Mouse (Mus musculus): ENCODE measurements around the gene Wap.

The Wap gene

DNA sequence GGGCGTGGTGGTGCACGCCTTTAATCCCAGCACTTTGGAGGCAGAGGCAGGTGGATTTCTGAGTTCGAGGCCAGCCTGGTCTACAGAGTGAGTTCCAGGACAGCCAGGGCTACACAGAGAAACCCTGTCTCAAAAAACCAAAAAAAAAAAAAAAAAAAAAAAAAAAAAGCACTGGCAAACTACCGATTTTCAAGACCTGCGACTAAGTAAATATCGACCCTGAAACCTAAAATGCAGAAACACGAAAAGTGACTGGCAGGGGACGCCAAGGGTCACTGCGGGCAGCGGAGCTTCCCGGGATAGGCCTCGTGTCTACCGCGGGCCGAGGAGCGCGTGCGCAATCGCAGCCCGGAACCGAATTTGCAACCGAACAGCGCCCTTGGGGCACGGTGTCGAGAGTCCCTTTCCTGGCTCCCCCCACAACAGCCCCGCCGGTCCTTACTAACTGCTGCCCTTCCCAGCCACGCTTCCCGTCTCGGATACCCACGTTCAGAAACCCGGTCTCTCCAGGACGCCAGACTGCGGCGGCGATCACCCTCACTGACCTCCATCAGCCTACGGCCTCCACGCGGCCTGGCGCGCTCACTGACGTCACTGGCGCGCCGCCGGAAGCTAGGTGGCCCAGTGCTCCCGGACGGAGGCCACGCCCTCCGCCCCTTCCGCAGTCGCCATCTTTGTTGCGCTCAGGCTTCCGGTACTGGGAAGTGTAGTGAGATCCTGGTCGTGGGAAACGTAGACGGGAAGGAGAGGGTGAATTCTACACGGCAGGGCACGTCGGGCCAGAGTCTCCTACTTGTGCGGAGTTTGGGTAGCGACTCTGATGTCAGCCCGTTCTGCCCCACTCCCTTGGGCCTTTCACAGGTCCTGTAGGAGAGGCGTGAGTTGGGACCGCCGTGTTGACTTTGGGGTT, 12.7 kb downstream of the Wap start, which contains the start of gene Tbrg4:
Gene Tbrg4 (minus strand): TSS at position 590 of the 910 bp plus-strand sequence.
- DNase-seq, result peak; percentile 95

DNA sequence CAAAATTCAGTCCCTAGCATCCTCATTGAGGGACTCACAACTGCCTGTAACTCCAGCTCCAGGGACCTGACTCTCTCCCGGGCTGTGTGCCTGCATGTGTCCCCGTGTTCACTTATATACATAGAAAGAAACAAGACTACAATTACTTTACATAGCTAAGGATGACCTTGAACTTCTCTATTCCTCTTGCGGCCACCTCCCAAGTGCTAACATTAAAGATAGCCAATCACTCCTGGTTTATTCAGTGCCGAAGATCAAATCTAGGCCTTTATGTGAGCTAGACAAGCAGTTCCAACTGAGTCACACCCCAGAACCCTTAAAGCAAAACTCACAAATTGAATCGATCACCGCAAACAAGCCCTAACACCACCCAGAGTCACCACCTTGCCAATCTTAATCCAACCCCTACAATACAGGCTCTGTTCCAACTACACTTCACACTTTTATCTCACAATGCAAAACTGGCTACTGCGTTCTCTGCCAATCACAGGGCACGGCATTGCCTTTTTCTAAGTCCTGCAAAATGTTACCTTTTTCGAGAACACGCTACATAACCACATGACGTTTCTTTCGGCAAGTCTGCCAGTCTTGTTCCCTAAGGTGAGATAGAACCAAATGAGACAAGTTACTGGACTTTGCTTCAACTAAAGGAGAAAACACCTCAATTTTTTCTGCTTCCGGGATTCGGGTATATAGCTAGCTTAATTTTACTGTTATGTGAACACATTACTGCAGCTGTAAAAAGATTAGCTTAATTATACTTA, 13.6 kb downstream of the Wap start:
- no peak for DNase-seq

DNA sequence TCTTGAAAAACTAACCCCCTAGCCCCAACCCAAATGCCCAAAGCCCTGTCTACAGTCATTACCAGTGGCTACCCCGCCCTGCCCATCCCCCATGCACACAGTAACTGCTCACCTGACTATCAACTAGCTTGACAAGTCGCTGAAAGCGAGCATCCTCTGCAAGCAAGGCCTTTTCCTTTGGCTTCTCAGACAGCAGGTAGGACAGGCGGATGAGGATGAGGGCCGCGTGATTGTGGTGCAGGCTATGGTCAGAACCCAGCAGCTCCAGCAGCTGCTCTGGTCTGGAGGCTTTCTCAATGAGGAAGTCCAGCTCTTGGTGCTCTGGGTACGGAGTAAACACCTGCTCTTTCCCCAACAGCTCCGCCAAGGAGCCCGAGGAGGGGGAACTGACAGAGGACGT, 14.7 kb downstream of the Wap start:
- DNase-seq, result no peak

DNA sequence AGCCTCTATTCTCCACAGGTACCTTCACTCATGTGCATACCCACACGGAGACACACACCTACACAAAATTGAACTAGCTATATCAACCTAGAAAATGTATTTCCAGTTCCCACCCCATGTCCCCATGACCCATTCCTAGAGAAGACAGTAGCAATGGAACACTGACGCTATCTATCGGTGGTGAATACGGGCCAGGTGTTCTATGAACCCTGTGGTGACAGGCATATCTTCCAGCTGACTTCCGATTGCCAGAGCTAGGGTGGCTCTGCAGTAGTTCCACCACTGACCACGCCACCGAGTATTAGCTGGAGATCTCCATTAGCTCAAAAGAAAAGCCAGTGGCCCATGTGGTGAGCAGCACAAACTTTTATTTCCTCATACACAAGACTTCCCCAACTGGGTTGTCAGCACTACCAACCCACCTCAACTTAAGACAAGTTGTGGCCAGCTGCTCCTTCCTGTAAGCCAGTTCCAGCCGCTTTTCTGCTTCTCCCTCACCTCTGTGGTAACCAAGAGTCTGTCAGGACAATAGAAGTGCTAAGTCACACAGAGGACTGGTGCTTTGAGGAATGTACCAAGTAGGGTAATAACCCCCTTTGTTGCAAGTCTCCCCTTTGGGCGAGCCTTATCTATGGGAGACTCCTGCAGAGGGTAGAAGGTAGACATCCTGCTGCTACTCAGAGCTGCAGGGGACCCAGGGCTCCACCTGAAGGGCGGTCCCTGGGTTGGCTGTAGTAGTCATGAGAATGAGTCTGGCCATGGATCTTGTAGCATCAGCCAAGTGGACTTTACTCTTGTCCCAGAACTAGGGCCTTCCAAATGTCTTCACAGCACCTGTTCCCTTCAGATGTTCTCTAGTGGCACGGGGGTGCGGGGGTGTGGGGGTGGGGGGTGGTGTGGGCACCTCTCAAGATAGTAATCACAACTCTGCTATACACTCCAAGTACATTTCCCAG, 22.9 kb downstream of the Wap start:
- DNase-seq, result no peak

DNA sequence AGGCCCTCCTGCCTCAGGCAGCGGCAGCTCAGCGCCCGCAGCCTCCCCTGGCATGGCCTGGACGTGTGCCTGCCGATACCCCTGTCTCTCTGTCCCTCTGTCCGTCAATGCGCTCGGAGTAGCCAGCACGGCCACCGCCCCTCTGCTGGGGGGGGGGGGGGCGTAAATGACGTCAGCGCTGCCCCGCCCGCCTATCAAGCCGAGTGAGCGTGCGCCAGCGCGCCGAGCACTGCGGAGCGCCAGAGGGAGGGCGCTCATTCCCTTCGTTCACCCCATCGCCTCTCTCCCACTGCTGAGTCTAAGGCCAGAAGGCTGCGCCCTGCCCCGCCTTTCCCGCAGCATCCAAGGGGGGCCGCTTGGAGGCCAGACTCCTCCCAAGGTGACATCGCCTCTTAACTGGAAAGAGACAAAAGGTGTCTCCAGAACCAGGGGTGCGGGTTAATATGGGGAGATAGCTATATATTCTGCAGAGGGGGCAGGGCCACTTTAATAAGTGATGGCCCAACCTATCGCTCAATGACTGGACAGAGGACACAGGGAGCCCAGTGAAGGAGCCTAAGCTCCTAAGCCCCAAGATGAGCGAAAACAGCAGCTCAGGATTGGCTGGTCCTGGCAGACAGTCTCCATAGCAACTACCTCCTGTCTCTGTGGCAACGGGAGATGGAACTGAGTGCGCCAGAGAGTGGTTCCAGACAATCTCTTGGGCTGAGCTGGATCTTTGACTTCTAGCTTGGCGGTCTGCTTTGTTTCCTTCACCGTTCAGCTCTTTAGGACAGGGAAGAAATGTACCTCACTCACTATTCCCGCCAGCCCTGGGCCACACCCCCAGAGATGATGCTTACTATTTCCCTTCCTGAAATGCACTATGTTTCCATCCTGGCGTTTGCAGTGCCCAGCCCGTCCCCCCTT, 32.7 kb downstream of the Wap start, which contains the start of gene Nacad:
Gene Nacad (minus strand): TSS at position 563 of the 909 bp plus-strand sequence.
- DNase-seq, result peak; percentile 93

DNA sequence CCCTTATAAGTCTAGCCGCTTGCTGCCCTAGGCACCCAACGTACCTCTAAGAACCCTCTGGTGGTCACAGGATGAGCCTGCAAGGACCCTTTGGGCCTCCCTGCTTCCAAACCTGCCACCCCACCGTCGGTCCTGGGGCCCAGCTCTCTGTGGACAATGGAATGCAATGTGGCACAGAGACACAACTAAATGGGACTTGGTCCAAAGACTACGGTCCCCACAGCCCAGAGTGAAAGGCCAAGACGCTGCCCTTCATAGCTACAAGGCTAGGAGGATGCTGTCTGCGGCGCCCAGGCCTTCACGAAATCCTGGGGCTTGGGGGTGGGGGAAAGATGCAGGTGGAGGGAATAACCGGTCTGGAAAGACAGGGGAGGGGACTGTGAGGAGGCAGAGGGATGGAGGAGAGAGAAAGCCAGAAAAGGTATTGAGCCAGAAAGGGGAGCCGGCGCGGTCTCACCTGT, 33.4 kb downstream of the Wap start:
- no peak for DNase-seq

DNA sequence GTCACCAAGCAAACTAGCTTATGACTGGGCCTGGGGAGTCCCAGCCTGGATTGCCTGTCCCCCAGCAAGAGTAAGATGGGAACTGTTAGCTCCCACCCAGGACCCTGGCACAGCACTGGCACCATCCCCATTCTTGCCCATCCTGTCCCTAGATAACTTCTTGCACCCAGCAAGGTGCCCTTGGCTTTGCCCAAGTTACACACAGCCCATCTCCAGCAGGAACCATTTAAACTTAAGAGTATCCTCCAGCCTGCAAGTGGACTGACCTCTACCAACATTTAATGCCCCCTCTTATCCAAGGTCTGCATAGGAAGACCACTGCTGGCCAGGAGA, 33.9 kb downstream of the Wap start:
- no peak for DNase-seq

DNA sequence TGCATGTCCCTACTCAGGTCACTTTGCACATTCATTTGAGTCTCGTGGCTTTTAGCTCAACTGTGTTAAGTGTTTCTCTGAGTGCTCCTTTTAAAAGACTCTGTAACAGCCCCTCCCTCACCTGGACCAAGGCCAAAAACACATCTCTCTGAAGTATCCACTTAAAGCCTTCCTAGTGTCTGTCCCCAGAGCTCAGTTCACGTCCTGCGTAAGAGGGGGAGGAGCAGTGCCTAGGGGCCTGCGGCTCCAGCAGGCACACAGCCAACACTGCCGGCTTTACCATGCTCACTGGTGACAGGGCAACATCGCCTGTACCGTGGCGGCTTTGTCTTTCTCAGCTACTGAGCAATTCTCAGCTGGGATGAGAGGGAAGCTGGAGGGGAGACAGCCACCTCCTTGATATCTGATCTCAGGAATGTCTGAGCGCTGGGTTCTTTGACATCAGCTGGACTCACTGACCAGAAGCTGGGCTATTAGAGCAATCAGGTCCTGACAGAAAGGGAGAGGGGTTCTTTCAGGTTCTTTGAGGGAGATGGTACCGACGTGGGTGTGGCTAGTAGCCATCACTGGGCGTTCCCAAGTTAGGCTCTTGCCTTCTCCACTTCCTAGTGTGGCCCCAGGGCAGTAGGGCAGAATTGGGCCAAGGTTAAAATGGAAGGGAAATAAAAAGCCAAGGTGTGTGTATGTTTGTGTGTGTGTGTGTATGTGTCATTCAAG, 34.4 kb downstream of the Wap start:
- DNase-seq, result peak; percentile 74

DNA sequence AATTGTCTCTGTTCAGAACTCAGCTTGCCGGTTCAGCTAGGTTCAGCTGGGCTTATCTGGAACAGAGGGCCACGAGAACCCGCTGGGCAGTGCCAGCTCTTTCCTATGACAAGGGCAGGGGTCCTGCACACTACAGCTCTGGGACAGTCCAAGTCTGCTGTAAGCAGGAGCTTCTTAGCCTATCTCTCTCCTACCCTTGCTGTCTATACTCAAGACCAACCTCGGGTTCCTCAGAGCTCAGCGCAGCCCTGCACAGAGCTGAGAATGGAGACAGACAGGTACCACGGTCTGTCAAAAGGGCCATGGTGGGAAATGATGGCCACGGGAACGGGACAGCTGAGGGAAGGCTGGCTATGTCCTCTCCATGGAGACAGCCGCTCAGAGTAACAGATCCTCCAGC, 35.2 kb downstream of the Wap start:
- no peak for DNase-seq

DNA sequence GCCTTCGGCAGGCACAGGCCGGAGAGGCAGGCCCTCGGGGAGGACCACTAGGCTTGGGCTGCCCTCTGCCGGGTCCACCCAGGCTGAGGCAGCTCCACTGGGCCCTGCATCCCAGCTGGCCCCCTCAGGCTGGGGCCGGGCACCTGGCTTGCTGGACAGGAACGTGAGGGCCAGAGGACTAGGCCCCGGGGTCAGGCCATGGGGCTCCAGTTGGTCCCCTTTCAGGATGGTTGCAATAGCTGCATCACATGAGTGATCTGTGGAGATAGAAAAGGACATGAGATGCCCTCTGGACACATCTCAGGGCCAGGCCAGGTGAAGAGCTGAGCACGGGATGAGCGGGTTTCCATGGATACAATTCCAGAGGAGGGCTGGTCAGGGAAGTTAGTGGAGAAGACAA, 35.8 kb downstream of the Wap start:
- DNase-seq, result no peak

DNA sequence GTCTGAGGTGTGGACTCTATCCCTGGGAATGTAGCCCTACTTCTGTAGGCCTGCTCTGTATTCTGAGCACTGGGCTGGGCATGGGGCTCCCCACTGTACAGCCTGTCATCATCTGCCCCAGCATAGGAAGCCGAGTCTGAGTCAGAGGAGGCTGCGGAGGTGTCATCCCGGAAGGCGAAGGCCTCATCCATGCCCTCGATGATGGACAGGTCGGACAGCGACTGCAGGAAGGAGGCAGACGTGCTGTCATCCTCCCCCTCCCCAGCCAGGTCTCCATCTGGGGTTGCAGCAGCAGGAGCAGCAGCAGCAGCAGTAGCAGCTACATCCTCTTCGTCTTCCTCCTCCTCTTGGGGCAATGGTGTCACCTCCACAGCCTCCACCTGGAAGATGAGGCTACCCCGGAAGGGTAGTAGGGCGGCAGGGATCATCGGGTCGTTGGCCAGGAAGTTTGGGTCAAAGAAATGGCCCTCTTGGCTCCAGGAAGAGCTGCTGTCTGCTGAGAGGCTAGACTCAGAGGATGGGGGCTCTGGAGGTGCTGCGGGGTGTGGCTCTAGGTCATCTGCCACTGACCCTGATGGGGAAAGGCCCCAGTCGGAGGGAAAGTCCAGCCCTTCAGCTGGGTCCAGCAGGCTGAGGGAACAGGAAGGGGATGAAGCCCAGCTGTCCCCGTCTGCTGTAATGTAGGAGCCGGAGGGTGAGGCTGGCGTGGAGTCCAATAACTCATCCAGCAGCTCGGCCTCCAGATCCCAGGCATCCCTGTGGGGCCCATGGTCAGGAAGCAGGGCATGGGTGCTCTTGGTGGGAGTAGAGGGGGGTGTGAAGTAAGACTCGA, 36.6 kb downstream of the Wap start:
- no peak for DNase-seq

DNA sequence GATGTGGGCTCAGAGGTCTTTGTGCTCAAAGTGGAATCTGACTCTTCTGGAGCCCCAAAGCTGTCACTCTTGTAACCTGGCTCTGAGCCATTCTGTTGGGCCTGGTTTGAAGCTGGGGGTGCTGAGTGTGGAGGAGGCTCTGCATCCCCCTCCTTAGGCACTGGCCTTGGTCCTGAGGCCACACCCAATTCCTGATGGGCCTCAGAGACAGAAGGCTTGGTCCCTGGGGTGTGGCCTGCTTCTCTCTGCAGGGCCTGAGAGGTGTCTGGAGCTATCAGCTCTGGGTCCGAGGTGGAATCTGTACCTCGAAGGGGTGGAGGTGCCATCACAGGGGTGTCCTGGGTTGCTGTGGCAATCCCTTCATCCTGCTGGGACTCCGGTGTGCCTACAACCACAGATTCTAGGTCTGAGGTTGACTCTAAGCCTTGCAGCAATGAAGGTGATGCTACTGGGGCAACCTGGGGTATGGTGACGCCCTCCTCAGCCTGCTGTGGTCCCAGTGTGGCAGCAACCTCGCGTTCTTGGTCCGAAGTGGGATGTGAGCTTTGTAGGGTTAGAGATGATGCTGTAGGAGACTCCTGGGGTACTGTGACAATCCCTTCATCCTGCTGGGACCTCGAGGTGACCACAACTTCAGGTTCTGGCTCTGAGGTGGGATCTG, 38.0 kb downstream of the Wap start:
- no peak for DNase-seq

DNA sequence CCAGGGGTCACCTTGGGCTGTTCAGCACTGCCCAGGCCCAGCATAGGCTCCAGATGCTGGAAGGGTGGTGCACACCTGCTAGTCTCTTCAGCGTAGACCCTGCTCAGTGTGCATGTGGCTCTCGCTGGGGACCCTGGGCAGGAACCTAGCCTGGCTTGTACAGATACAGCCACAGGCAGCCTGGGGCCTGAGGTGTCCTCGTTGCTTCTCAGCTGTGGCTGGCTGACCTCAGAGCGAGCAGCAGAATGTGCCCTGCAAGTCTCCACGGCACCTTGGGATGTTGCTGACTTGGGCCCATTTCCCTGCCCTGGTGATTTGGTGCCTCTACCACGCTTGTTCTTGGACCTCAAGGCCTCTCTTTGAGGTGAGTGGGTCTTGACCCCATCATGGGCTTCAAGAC, 38.6 kb downstream of the Wap start:
- no peak for DNase-seq

DNA sequence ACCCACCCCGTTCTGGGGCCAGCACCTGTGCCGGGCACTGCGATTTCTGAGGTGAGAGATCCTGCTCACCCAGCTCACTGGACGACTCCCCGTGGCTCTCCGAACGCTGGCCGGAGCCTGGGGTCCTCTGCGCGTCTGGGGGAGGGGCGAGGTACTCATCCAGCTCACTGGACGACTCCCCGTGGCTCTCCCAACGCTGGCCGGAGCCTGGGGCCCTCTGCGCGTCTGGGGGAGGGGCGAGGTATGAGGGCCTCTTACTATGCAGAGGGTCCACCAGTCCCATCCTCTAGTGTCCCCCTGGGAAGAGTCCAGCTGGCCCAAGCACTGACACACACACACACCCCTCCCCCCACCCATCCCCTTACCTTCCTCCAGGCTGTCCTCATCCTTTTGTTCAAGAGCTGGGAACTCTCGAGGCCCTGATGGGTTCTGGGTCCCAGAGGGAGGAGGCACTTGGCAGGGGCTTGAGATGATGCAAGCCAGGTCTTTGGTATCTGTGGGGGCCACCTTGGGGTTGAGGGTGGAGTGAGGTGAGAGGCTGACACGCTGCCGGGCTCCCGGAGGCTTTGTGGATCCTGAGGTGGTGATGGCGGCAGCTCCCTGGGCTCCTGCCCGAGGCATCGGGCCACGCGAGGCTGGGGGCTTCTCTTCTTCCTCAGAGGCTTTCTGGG, 39.3 kb downstream of the Wap start:
- DNase-seq, result no peak

DNA sequence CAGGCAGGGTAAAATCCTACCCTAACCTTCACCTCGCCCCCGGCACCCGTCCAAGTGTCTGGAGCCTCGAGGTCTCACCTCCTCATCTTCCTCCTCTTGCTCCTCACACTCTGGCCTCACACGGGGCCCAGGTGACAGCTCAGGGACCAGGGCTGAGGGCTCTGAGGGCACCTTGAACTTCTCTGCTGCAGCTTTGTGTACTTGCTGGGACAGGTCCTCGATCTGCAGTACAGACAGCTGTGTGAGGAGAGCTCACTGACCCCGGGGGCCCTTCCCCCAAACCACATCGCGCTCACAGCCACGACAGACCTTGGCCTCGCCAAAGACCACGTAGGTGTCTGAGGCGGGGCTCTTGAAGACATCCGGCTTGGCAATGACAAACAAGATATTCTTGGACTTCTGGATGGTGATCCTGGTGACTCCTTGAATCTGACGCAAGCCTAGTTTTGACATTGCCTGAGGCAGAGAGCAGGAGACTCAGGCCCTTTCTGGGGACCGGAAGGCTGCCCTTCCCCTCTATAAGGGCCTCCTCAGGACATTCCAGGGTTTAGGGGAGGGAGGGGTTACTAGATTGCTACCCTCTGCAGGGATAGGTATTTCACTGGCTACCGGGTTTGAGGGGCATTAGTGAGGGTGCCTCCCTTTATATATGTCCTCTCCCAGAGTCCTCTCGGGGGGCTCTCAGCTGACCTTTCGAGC, 40.1 kb downstream of the Wap start:
- no peak for DNase-seq

DNA sequence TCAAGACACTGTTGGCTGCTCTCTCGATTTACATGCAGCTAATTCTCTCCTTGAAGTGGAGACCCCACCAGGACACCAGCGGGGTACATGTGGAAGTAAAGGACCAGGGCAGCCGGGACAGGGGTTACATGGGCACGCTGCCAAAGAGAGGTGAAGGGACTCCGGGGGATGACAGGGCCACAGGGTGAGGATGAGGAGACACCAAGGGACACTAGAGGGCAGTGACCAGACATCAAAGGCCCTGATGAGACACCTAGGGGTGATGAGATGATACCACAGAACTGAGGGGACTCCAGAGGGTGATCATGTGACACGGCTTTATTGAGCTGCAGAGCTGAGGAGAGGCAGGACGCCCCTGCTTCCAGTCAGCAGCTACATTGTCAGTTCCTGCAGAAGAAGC, 40.9 kb downstream of the Wap start:
- no peak for DNase-seq

DNA sequence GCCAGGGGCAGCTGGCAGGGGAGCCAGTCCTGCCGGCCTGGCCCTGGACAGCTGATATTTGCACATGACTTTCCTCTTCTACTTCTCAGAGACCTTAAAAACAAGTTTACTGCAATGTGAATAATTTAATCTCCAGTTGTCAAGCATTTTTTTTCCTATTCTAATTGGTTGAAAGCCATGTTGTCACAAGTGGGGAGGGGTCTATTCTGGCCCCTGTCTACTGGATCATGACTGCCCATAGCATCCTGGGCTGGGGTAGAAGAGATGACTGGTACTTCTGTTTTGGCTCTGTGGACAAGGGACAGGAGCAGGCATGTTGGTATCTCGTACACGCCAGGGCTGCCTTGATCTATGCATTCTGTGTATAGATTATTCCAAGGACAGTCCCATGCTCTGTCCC, 41.8 kb downstream of the Wap start:
- DNase-seq, result no peak

DNA sequence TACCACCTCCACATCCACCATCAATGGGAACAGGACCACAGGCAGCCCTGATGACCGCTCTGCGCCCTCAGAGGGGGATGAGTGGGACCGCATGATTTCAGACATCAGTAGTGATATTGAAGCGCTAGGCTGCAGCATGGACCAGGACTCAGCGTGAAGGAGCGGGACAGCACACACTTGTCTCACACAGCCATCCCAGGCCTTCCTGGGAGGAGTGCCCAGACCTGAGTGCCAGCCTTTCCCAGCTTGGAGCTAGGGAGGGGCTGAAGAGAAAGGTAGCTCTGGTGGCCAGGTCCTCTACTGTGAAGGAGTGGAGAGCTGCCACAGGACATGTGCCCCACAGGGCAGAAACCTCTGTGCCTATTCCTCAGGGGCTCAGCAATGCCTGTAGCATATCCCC, 42.2 kb downstream of the Wap start:
- no peak for DNase-seq

Measured in layer of hippocampus, adult 9-11 months (tissue).